Mouse (Mus musculus): ENCODE measurements around the gene Rab5c.

Gene Rab5c

GRCm38 (mm10) chr11:100702906-100703305 is 35.1 kb downstream of the Rab5c start:
- CTCF ChIA-PET = interaction anchor here (1.1 to 1.9 kb wide), 2 partner anchors 10 kb away, joined by 10 to 25 read pairs; partner anchors contain the start of genes Hspb9, Kat2a and Zfp385c

- CTCF ChIA-PET = interaction anchor here (0.8 to 1.9 kb wide), 3 partner anchors 9 to 257 kb away, joined by 3 to 25 read pairs (median 10); partner anchors contain the start of genes Hspb9, Kat2a and Zfp385c
Observed at GRCm38 (mm10) chr11:100702081-100702851, 35.7 kb downstream of the Rab5c start.

- CTCF ChIA-PET = interaction anchor here (0.6 to 0.8 kb wide), 2 partner anchors 131 to 258 kb away, joined by 3 read pairs; no protein-coding TSS in a partner anchor
Observed at GRCm38 (mm10) chr11:100701301-100701700, 36.7 kb downstream of the Rab5c start.

GRCm38 (mm10) chr11:100700710-100701109 is 37.3 kb downstream of the Rab5c start:
- CTCF ChIA-PET = interaction anchor here (0.6 to 0.7 kb wide), 2 partner anchors 130 to 139 kb away, joined by 3 read pairs; no protein-coding TSS in a partner anchor

GRCm38 (mm10) chr11:100697921-100698320 is 40.1 kb downstream of the Rab5c start:
- CTCF ChIA-PET = interaction anchor here (0.6 kb wide), 1 partner anchor 78 kb away, joined by 7 read pairs; the partner anchor contains the start of gene Dnajc7

- CTCF ChIA-PET = interaction anchor here (1.1 kb wide), 1 partner anchor 113 kb away, joined by 8 read pairs; no protein-coding TSS in a partner anchor
Observed at GRCm38 (mm10) chr11:100694926-100695325, 43.1 kb downstream of the Rab5c start.

- CTCF ChIA-PET = interaction anchor here (0.5 to 1.4 kb wide), 4 partner anchors 10 to 248 kb away, joined by 5 to 10 read pairs (median 8); no protein-coding TSS in a partner anchor
Observed at GRCm38 (mm10) chr11:100693154-100693553, 44.9 kb downstream of the Rab5c start.

- CTCF ChIA-PET = interaction anchor here (1.4 kb wide), 1 partner anchor 11 kb away, joined by 10 read pairs; no protein-coding TSS in a partner anchor
Observed at GRCm38 (mm10) chr11:100692164-100692616, 45.8 kb downstream of the Rab5c start, which contains the start of gene Zfp385c. Gene Zfp385c, minus strand, starts transcription at chr11:100692455.

- CTCF ChIA-PET = interaction anchor here (0.6 kb wide), 1 partner anchor 104 kb away, joined by 4 read pairs; no protein-coding TSS in a partner anchor
Observed at GRCm38 (mm10) chr11:100690389-100690788, 47.6 kb downstream of the Rab5c start.

GRCm38 (mm10) chr11:100688443-100688842 is 49.6 kb downstream of the Rab5c start:
- CTCF ChIA-PET = interaction anchor here (0.6 kb wide), 1 partner anchor 52 kb away, joined by 5 read pairs; no protein-coding TSS in a partner anchor

GRCm38 (mm10) chr11:100687265-100687664 is 50.8 kb downstream of the Rab5c start:
- CTCF ChIA-PET = interaction anchor here (0.6 kb wide), 1 partner anchor 1341 kb away, joined by 4 read pairs; no protein-coding TSS in a partner anchor

- CTCF ChIA-PET = interaction anchor here (0.6 to 0.7 kb wide), 2 partner anchors 128 to 261 kb away, joined by 3 to 6 read pairs; no protein-coding TSS in a partner anchor
Observed at GRCm38 (mm10) chr11:100685371-100685770, 52.6 kb downstream of the Rab5c start.

GRCm38 (mm10) chr11:100684084-100684483 is 53.9 kb downstream of the Rab5c start:
- CTCF ChIA-PET = no interaction called here

GRCm38 (mm10) chr11:100682526-100682925 is 55.5 kb downstream of the Rab5c start:
- CTCF ChIA-PET = no interaction called here

GRCm38 (mm10) chr11:100681826-100682225 is 56.2 kb downstream of the Rab5c start:
- CTCF ChIA-PET = no interaction called here

- CTCF ChIA-PET = no interaction called here
Observed at GRCm38 (mm10) chr11:100677810-100678209, 60.2 kb downstream of the Rab5c start.

- CTCF ChIA-PET = no interaction called here
Observed at GRCm38 (mm10) chr11:100673169-100673568, 64.8 kb downstream of the Rab5c start.

GRCm38 (mm10) chr11:100671956-100672355 is 66.1 kb downstream of the Rab5c start:
- CTCF ChIA-PET = no interaction called here

GRCm38 (mm10) chr11:100671049-100671448 is 67.0 kb downstream of the Rab5c start:
- CTCF ChIA-PET = interaction anchor here (0.6 kb wide), 1 partner anchor 522 kb away, joined by 3 read pairs; no protein-coding TSS in a partner anchor
